8 mouse cellular contexts compared by ENCODE assay signal in genomic region chr11:3451701-3452163, GRCm38 (mm10). TPM values are rescaled to one million over a fixed set of nuclear protein-coding genes. Genes with fewer than 3 reads are reported as not detected.
DNase-seq lines count a peak whose midpoint lies in the region; ATAC-seq and TF ChIP-seq lines count a peak whose summit lies in the region.

No protein-coding gene starts in this region.

- H3K9me3 ChIP-seq in embryonic facial prominence, embryonic 10.5 days: no peaks in the 10 kb centered on the region
- no peaks in the 10 kb centered on the region for H3K9me3 ChIP-seq in hindbrain, embryonic 13.5 days
- no peaks in the 10 kb centered on the region for H3K9me3 ChIP-seq in liver, embryonic 14.5 days (ENCODE audit: control insufficient read depth, low read length)
- H3K9me3 ChIP-seq in neural tube, embryonic 12.5 days: no peaks in the 10 kb centered on the region

- peak overlapping the region; percentile 89 for H3K9ac ChIP-seq in hindbrain, embryonic 13.5 days
- H3K9ac ChIP-seq in liver, embryonic 14.5 days (replicated peaks): peak overlapping the region; percentile 81
- peak overlapping the region; percentile 69 for H3K9ac ChIP-seq in neural tube, embryonic 12.5 days

- H3K4me1 ChIP-seq in embryonic facial prominence, embryonic 10.5 days: peaks cover 22% of the 10 kb centered on the region
- peaks cover 26% of the 10 kb centered on the region for H3K4me1 ChIP-seq in hindbrain, embryonic 13.5 days (replicated peaks)
- peaks cover 4 to 12% of the 10 kb centered on the region in 2 experiments for H3K4me1 ChIP-seq in liver, embryonic 14.5 days (replicated peaks; ENCODE audit: control insufficient read depth in 2 of 2, insufficient read depth in 2 of 2, low read length in 1 of 2)
- H3K4me1 ChIP-seq in neural tube, embryonic 12.5 days: peaks cover 15% of the 10 kb centered on the region

- H3K4me2 ChIP-seq in hindbrain, embryonic 13.5 days: peak overlapping the region; percentile 91
- peak overlapping the region; percentile 98 for H3K4me2 ChIP-seq in liver, embryonic 14.5 days (ENCODE audit: low read depth)
- H3K4me2 ChIP-seq in neural tube, embryonic 12.5 days (replicated peaks): peak overlapping the region; percentile 93

- H3K36me3 ChIP-seq in embryonic facial prominence, embryonic 10.5 days (replicated peaks): peaks cover 30% of the 10 kb centered on the region
- H3K36me3 ChIP-seq in hindbrain, embryonic 13.5 days: peaks cover 16% of the 10 kb centered on the region
- H3K36me3 ChIP-seq in liver, embryonic 14.5 days (replicated peaks; ENCODE audit: control insufficient read depth, insufficient read depth, low read depth): no peaks in the 10 kb centered on the region
- peaks cover 6% of the 10 kb centered on the region; the same call in 1 of the 2 replicates for H3K36me3 ChIP-seq in neural tube, embryonic 12.5 days

- DNase-seq in layer of hippocampus, adult 9-11 months: peak; percentile 27
- DNase-seq in layer of hippocampus, adult 8-10 months (ENCODE audit: low spot score in 2 of 2): no peak
- peak; percentile 57 for DNase-seq in MN1 (ENCODE audit: low spot score)
- DNase-seq in embryonic facial prominence, embryonic 10.5 days (ENCODE audit: low spot score): no peak
- peak in 1 of 3 experiments; percentile 32 for DNase-seq in liver, embryonic 14.5 days (ENCODE audit: low read depth in 3 of 3, low spot score in 3 of 3)
- DNase-seq in thymus, postnatal 0 days (ENCODE audit: low spot score): no peak

- H3K4me3 ChIP-seq in embryonic facial prominence, embryonic 10.5 days: peak overlapping the region; percentile 77
- H3K4me3 ChIP-seq in hindbrain, embryonic 13.5 days: peak overlapping the region; percentile 67
- peak overlapping the region; percentile 70 to 88 for H3K4me3 ChIP-seq in liver, embryonic 14.5 days (ENCODE audit: insufficient read depth in 1 of 2, low read depth in 2 of 2, low read length in 2 of 2)
- peak overlapping the region; percentile 73 for H3K4me3 ChIP-seq in neural tube, embryonic 12.5 days

- TF ChIP-seq CTCF in liver, embryonic 14.5 days (IDR thresholded peaks at IDR 0.05; ENCODE audit: low read depth): no peak

- no peaks in the 10 kb centered on the region for H3K27me3 ChIP-seq in embryonic facial prominence, embryonic 10.5 days (replicated peaks; ENCODE audit: low read depth, poor library complexity, severe bottlenecking)
- no peaks in the 10 kb centered on the region for H3K27me3 ChIP-seq in hindbrain, embryonic 13.5 days
- no peaks in the 10 kb centered on the region for H3K27me3 ChIP-seq in liver, embryonic 14.5 days (ENCODE audit: control insufficient read depth, insufficient read depth, low read length)
- H3K27me3 ChIP-seq in neural tube, embryonic 12.5 days (replicated peaks): no peaks in the 10 kb centered on the region

- H3K27ac ChIP-seq in embryonic facial prominence, embryonic 10.5 days (replicated peaks): peak overlapping the region; percentile 86
- peak overlapping the region; percentile 90 for H3K27ac ChIP-seq in hindbrain, embryonic 13.5 days
- peak overlapping the region; percentile 71 for H3K27ac ChIP-seq in liver, embryonic 14.5 days
- H3K27ac ChIP-seq in neural tube, embryonic 12.5 days: peak overlapping the region; percentile 54

- TF ChIP-seq EP300 in liver, embryonic 14.5 days (IDR thresholded peaks at IDR 0.05; ENCODE audit: low read depth): no peak

- under 1% methylated on average over 20 of the region's 20 CpGs for WGBS in embryonic facial prominence, embryonic 10.5 days
- 1% methylated on average over 20 of the region's 20 CpGs for WGBS in hindbrain, embryonic 13.5 days
- under 1% methylated on average over 20 of the region's 20 CpGs for WGBS in liver, embryonic 14.5 days (ENCODE audit: insufficient replicate concordance)
- under 1% methylated on average over 20 of the region's 20 CpGs for WGBS in neural tube, embryonic 12.5 days

- ATAC-seq in hindbrain, embryonic 13.5 days (ENCODE audit: low FRiP score): peak; percentile 40
- ATAC-seq in liver, embryonic 14.5 days (ENCODE audit: insufficient read depth): peak; percentile 53
- peak; percentile 29 for ATAC-seq in neural tube, embryonic 12.5 days (ENCODE audit: low FRiP score, low read depth)

RNA-seq across cellular contexts. Expression of gene Rnf185, which starts 0.4 kb away (rescaled TPM):
- total RNA-seq in layer of hippocampus, adult 8-10 months (2022): 10 to 100 TPM; 26.4 to 31.9 (median 30.0) TPM
- polyA plus RNA-seq in embryonic facial prominence, embryonic 10.5 days (2016; fragmentation: Nextera tagmentation; extraction: Ambion mirVana): 37.6 and 40.2 TPM in 2 replicates
- 42.9 and 43.7 TPM in 2 replicates for polyA plus RNA-seq in hindbrain, embryonic 13.5 days (2015; fragmentation: Nextera tagmentation; extraction: Ambion mirVana)
- polyA plus RNA-seq in liver, embryonic 14.5 days (2012; rRNA removed): 5.0 and 5.5 TPM in 2 replicates
- polyA plus RNA-seq in liver, embryonic 14.5 days (2014; fragmentation: Nextera tagmentation; extraction: Ambion mirVana): 8.5 and 9.2 TPM in 2 replicates
- polyA plus RNA-seq in neural tube, embryonic 12.5 days (2016; fragmentation: Nextera tagmentation; extraction: Ambion mirVana): 40.7 and 43.9 TPM in 2 replicates
- polyA plus RNA-seq in thymus, postnatal 0 days (2015; fragmentation: Nextera tagmentation; extraction: Ambion mirVana): 17.2 and 17.4 TPM in 2 replicates

RNA-seq across cellular contexts. Expression of gene Pla2g3, which starts 36.4 kb away (rescaled TPM):
- total RNA-seq in layer of hippocampus, adult 8-10 months (2022): 1 to 10 TPM in 3 of 4 experiments, under 1 TPM in 1; 0.99 to 1.7 (median 1.5) TPM
- 1.6 and 2.0 TPM in 2 replicates for polyA plus RNA-seq in embryonic facial prominence, embryonic 10.5 days (2016; fragmentation: Nextera tagmentation; extraction: Ambion mirVana)
- polyA plus RNA-seq in hindbrain, embryonic 13.5 days (2015; fragmentation: Nextera tagmentation; extraction: Ambion mirVana): 0.61 and 0.62 TPM in 2 replicates
- 0.06 and 0.11 TPM in 2 replicates for polyA plus RNA-seq in liver, embryonic 14.5 days (2012; rRNA removed)
- polyA plus RNA-seq in liver, embryonic 14.5 days (2014; fragmentation: Nextera tagmentation; extraction: Ambion mirVana): 0.04 and 0.13 TPM in 2 replicates
- 1.0 and 1.3 TPM in 2 replicates for polyA plus RNA-seq in neural tube, embryonic 12.5 days (2016; fragmentation: Nextera tagmentation; extraction: Ambion mirVana)
- polyA plus RNA-seq in thymus, postnatal 0 days (2015; fragmentation: Nextera tagmentation; extraction: Ambion mirVana): 0.90 TPM in 2 replicates

RNA-seq across cellular contexts. Expression of gene Limk2, which starts 42.7 kb away (rescaled TPM):
- 100 to 1,000 TPM in 3 of 4 experiments, 10 to 100 TPM in 1; 91.2 to 111 (median 105) TPM for total RNA-seq in layer of hippocampus, adult 8-10 months (2022)
- 57.9 and 60.5 TPM in 2 replicates for polyA plus RNA-seq in embryonic facial prominence, embryonic 10.5 days (2016; fragmentation: Nextera tagmentation; extraction: Ambion mirVana)
- polyA plus RNA-seq in hindbrain, embryonic 13.5 days (2015; fragmentation: Nextera tagmentation; extraction: Ambion mirVana): 138 and 150 TPM in 2 replicates
- polyA plus RNA-seq in liver, embryonic 14.5 days (2012; rRNA removed): 7.1 and 7.4 TPM in 2 replicates
- polyA plus RNA-seq in liver, embryonic 14.5 days (2014; fragmentation: Nextera tagmentation; extraction: Ambion mirVana): 7.0 and 9.5 TPM in 2 replicates
- polyA plus RNA-seq in neural tube, embryonic 12.5 days (2016; fragmentation: Nextera tagmentation; extraction: Ambion mirVana): 117 and 121 TPM in 2 replicates
- polyA plus RNA-seq in thymus, postnatal 0 days (2015; fragmentation: Nextera tagmentation; extraction: Ambion mirVana): 46.8 and 47.0 TPM in 2 replicates

RNA-seq across cellular contexts. Expression of gene Inpp5j, which starts 52.9 kb away (rescaled TPM):
- total RNA-seq in layer of hippocampus, adult 8-10 months (2022): 10 to 100 TPM; 67.5 to 75.8 (median 73.6) TPM
- 0.13 and 0.25 TPM in 2 replicates for polyA plus RNA-seq in embryonic facial prominence, embryonic 10.5 days (2016; fragmentation: Nextera tagmentation; extraction: Ambion mirVana)
- polyA plus RNA-seq in hindbrain, embryonic 13.5 days (2015; fragmentation: Nextera tagmentation; extraction: Ambion mirVana): 3.3 and 4.1 TPM in 2 replicates
- 0.23 and 0.31 TPM in 2 replicates for polyA plus RNA-seq in liver, embryonic 14.5 days (2012; rRNA removed)
- polyA plus RNA-seq in liver, embryonic 14.5 days (2014; fragmentation: Nextera tagmentation; extraction: Ambion mirVana): 0.27 and 0.38 TPM in 2 replicates
- polyA plus RNA-seq in neural tube, embryonic 12.5 days (2016; fragmentation: Nextera tagmentation; extraction: Ambion mirVana): 1.2 and 1.3 TPM in 2 replicates
- 0.12 and 0.32 TPM in 2 replicates for polyA plus RNA-seq in thymus, postnatal 0 days (2015; fragmentation: Nextera tagmentation; extraction: Ambion mirVana)

Comparison
In these comparisons a context has a peak if more than half of its experiments do, and no peak if none do; other contexts are left out.
1. DNase-seq: peak in layer of hippocampus, adult 9-11 months (single experiment) and MN1 (single experiment); none in layer of hippocampus, adult 8-10 months (0 of 2), embryonic facial prominence, embryonic 10.5 days (single experiment) and thymus, postnatal 0 days (single experiment).
2. Peak in every context shown above with its lines, with median percentiles within 50 percentile points of each other: H3K27ac ChIP-seq, H3K4me3 ChIP-seq, ATAC-seq, H3K4me2 ChIP-seq and H3K9ac ChIP-seq.